Mouse (Mus musculus) c-Kit-positive CD71-positive TER-119-positive erythroid progenitor cells, embryonic 14.5 days (primary cell): ENCODE results near the gene Tmem50b.

Experiments used
- DNase-seq: peaks from one replicate; pipeline ENCODE4 v3.0.0-alpha.2; 2013; ENCODE audit warnings: low spot score

Tmem50b gene

GRCm38 (mm10) chr16:91564580-91565291 lies 32.9 kb downstream of the Tmem50b start:
- DNase-seq = peak; percentile 49

GRCm38 (mm10) chr16:91561541-91562457 lies 35.8 kb downstream of the Tmem50b start:
- DNase-seq = no peak

- no peak for DNase-seq
Observed at GRCm38 (mm10) chr16:91561099-91561498, 36.5 kb downstream of the Tmem50b start.

- no peak for DNase-seq
Observed at GRCm38 (mm10) chr16:91557693-91558092, 39.9 kb downstream of the Tmem50b start.

GRCm38 (mm10) chr16:91557214-91557613 lies 40.4 kb downstream of the Tmem50b start:
- DNase-seq = no peak

GRCm38 (mm10) chr16:91556659-91557058 lies 40.9 kb downstream of the Tmem50b start:
- no peak for DNase-seq

- DNase-seq = no peak
Observed at GRCm38 (mm10) chr16:91555017-91555605, 42.5 kb downstream of the Tmem50b start.

- DNase-seq = no peak
Observed at GRCm38 (mm10) chr16:91553625-91554024, 44.0 kb downstream of the Tmem50b start.

- DNase-seq = no peak
Observed at GRCm38 (mm10) chr16:91552072-91552471, 45.5 kb downstream of the Tmem50b start.

GRCm38 (mm10) chr16:91551081-91551524 lies 46.5 kb downstream of the Tmem50b start:
- peak; percentile 57 for DNase-seq

GRCm38 (mm10) chr16:91549616-91550015 lies 48.0 kb downstream of the Tmem50b start:
- DNase-seq = no peak

- DNase-seq = no peak
Observed at GRCm38 (mm10) chr16:91548996-91549395, 48.6 kb downstream of the Tmem50b start.

GRCm38 (mm10) chr16:91548586-91548985 lies 49.0 kb downstream of the Tmem50b start:
- DNase-seq = no peak

GRCm38 (mm10) chr16:91547974-91548373 lies 49.6 kb downstream of the Tmem50b start:
- DNase-seq = no peak

GRCm38 (mm10) chr16:91546836-91547741 lies 50.5 kb downstream of the Tmem50b start, which contains the start of gene Ifngr2:
Gene Ifngr2 (plus strand): TSS chr16:91547072.
- DNase-seq = peak; percentile 52

GRCm38 (mm10) chr16:91546391-91546835 lies 51.2 kb downstream of the Tmem50b start:
- DNase-seq = peak; percentile 50

GRCm38 (mm10) chr16:91545597-91546281 lies 51.9 kb downstream of the Tmem50b start:
- DNase-seq = peak; percentile 92

- DNase-seq = no peak
Observed at GRCm38 (mm10) chr16:91543619-91544018, 54.0 kb downstream of the Tmem50b start.

- DNase-seq = no peak
Observed at GRCm38 (mm10) chr16:91541573-91542081, 56.0 kb downstream of the Tmem50b start.

GRCm38 (mm10) chr16:91538513-91538912 lies 59.1 kb downstream of the Tmem50b start:
- DNase-seq = no peak
